Mouse (Mus musculus) CH12.LX (cell line): ENCODE data around the gene Gm21983. TPM values are rescaled to one million over a fixed set of nuclear protein-coding genes. Genes with fewer than 3 reads are reported as not detected.

Experiments
- DNase-seq: peaks from one replicate; pipeline ENCODE4 v3.0.0-alpha.2; 2013; ENCODE audit errors: extremely low read depth
- H3K27ac ChIP-seq: 2 replicates; pipeline ENCODE4 v1.5.1; 2012; ENCODE audit warnings: low read depth, mild to moderate bottlenecking, control low read depth, moderate library complexity; ENCODE audit not compliant: insufficient read depth
- H3K27me3 ChIP-seq: replicated peaks from 2 replicates; pipeline ENCODE3; 2012; ENCODE audit warnings: inconsistent platforms
- H3K36me3 ChIP-seq, 2 experiments: replicated peaks in 1 of 2; 2 replicates each; pipeline versions ENCODE3 to v1.6.1; 2012; ENCODE audit warnings: inconsistent platforms in 1 of 2, low read length in 1 of 2, mild to moderate bottlenecking in 1 of 2, mixed read lengths in 1 of 2, moderate library complexity in 1 of 2; ENCODE audit not compliant: control insufficient read depth in 1 of 2, insufficient read depth in 1 of 2
- H3K4me1 ChIP-seq, 2 experiments: 2 replicates each; pipeline ENCODE4 v1.6.1; 2012; ENCODE audit warnings: inconsistent platforms in 1 of 2, moderate library complexity in 1 of 2; ENCODE audit not compliant: insufficient read depth in 2 of 2, control insufficient read depth in 1 of 2
- H3K4me2 ChIP-seq: 2 replicates; pipeline ENCODE4 v1.6.1; 2012; ENCODE audit warnings: low read depth, mild to moderate bottlenecking, control low read depth; ENCODE audit not compliant: poor library complexity, insufficient read depth, severe bottlenecking
- H3K4me3 ChIP-seq, 3 experiments: fragments of 150-350 bp in 1 of 3; sonication (generic) in 1 of 3; replicated peaks in 1 of 3; 2 replicates each; pipeline versions ENCODE3 to v1.5.1; 2011 to 2012; ENCODE audit warnings: low read depth in 2 of 3, low read length in 2 of 3, mild to moderate bottlenecking in 2 of 3, moderate library complexity in 2 of 3, control low read depth in 1 of 3, improper control_type of control experiment in 1 of 3, inconsistent platforms in 1 of 3, mixed read lengths in 1 of 3; ENCODE audit not compliant: poor library complexity in 1 of 3
- H3K79me2 ChIP-seq: replicated peaks from 2 replicates; pipeline ENCODE4 v1.6.1; 2012; ENCODE audit warnings: mild to moderate bottlenecking, moderate library complexity; ENCODE audit not compliant: control insufficient read depth, poor library complexity, insufficient read depth, severe bottlenecking; ENCODE audit errors: extremely low read depth
- H3K9ac ChIP-seq: 2 replicates; pipeline ENCODE4 v1.6.1; 2012; ENCODE audit warnings: low read depth, mild to moderate bottlenecking, control low read depth, moderate library complexity; ENCODE audit not compliant: insufficient read depth
- H3K9me3 ChIP-seq: replicated peaks from 2 replicates; pipeline ENCODE3; 2012; ENCODE audit warnings: low read length, inconsistent platforms, mixed read lengths
- CHD2 ChIP-seq: IDR thresholded peaks from 2 replicates; pipeline ENCODE4 v1.6.1; 2011; ENCODE audit warnings: low read length, improper control_type of control experiment
- E2F4 ChIP-seq: IDR thresholded peaks from 2 replicates; pipeline ENCODE4 v1.6.1; 2011; ENCODE audit warnings: low read depth, low read length, improper control_type of control experiment; ENCODE audit not compliant: insufficient replicate concordance
- ELF1 ChIP-seq: IDR thresholded peaks from 2 replicates; pipeline ENCODE4 v1.6.1; 2014; ENCODE audit warnings: low read depth, mild to moderate bottlenecking, inconsistent platforms, low read length, improper control_type of control experiment
- EP300 ChIP-seq: IDR thresholded peaks from 2 replicates; pipeline ENCODE4 v1.6.1; 2011; ENCODE audit warnings: low read length, improper control_type of control experiment
- ETS1 ChIP-seq: conservative IDR thresholded peaks from 2 replicates; pipeline ENCODE4 v1.6.1; 2012; ENCODE audit warnings: low read depth, mild to moderate bottlenecking, inconsistent platforms, low read length, improper control_type of control experiment, moderate library complexity
- GABPA ChIP-seq: IDR thresholded peaks from 2 replicates; pipeline ENCODE4 v1.6.1; 2012; ENCODE audit warnings: low read depth, low read length, improper control_type of control experiment, inconsistent platforms; ENCODE audit not compliant: insufficient replicate concordance
- JUN ChIP-seq: IDR thresholded peaks from 2 replicates; pipeline ENCODE4 v1.6.1; 2011; ENCODE audit warnings: low read depth, mild to moderate bottlenecking, low read length, improper control_type of control experiment, moderate library complexity; ENCODE audit not compliant: insufficient read depth
- KAT2A ChIP-seq: IDR thresholded peaks from 2 replicates; pipeline ENCODE4 v1.6.1; 2012; ENCODE audit warnings: low read length, improper control_type of control experiment, inconsistent platforms; ENCODE audit not compliant: insufficient replicate concordance
- MEF2A ChIP-seq: IDR thresholded peaks from 2 replicates; pipeline ENCODE4 v1.6.1; 2014; ENCODE audit warnings: low read depth, mild to moderate bottlenecking, inconsistent platforms, low read length, improper control_type of control experiment, borderline replicate concordance
- POLR2AphosphoS2 ChIP-seq: IDR thresholded peaks from 2 replicates; pipeline ENCODE4 v1.6.1; 2011; ENCODE audit warnings: low read depth, low read length, improper control_type of control experiment
- RAD21 ChIP-seq: IDR thresholded peaks from 2 replicates; pipeline ENCODE4 v1.6.1; 2011; ENCODE audit warnings: low read depth, mild to moderate bottlenecking, low read length, improper control_type of control experiment, moderate library complexity
- SIN3A ChIP-seq: IDR thresholded peaks from 2 replicates; pipeline ENCODE4 v1.6.1; 2012; ENCODE audit warnings: low read length, improper control_type of control experiment, inconsistent platforms
- TBP ChIP-seq: conservative IDR thresholded peaks from 2 replicates; pipeline ENCODE4 v1.6.1; 2011; ENCODE audit warnings: low read depth, low read length, improper control_type of control experiment
- ZC3H11A ChIP-seq: IDR thresholded peaks from 2 replicates; pipeline ENCODE4 v1.6.1; 2012; ENCODE audit warnings: low read depth, mild to moderate bottlenecking, inconsistent platforms, low read length, improper control_type of control experiment
- ZKSCAN1 ChIP-seq: IDR thresholded peaks from 2 replicates; pipeline ENCODE4 v1.6.1; 2012; ENCODE audit warnings: low read depth, inconsistent platforms, low read length, improper control_type of control experiment, borderline replicate concordance
- ZMIZ1 ChIP-seq: IDR thresholded peaks from 2 replicates; pipeline ENCODE4 v1.6.1; 2012; ENCODE audit warnings: low read depth, mild to moderate bottlenecking, inconsistent platforms, low read length, improper control_type of control experiment
- dilution Hi-C: fragments of 300-500 bp; cut with MboI; formaldehyde crosslinking; loops from 2 replicates; pipeline ENCODE4 v1.14.3; 2020; ENCODE audit warnings: low sequenced_read_pairs; ENCODE audit not compliant: extremely low pct_unique_long_range_greater_than_20kb, extremely low pct_ligation_motif_present
- in situ Hi-C: fragments of 300-500 bp; cut with MboI; formaldehyde crosslinking; loops from 3 replicates; pipeline ENCODE4 v1.14.3; 2019; ENCODE audit warnings: low sequenced_read_pairs, low pct_ligation_motif_present, low pct_unique_long_range_greater_than_20kb, mixed read lengths
- polyA plus RNA-seq: library from polyadenylated mRNA; unstranded; fragments of >175 nt; gene quantifications from 2 replicates; pipeline ENCODE4 v1.2.1, GENCODE M21; 2012; ENCODE audit warnings: low read depth; ENCODE audit not compliant: insufficient read length
- total RNA-seq, 2 experiments: library from RNA; depleted of rRNA; stranded (reverse); fragments of 300-350 nt in 1 of 2; fragments of >200 nt in 1 of 2; gene quantifications; 2 replicates each; pipeline ENCODE4 v1.2.3; 2012 to 2014

The Gm21983 gene
- total and polyA plus RNA-seq, 3 experiments: 0.13 to 0.81 TPM; not detected in 1

DNA sequence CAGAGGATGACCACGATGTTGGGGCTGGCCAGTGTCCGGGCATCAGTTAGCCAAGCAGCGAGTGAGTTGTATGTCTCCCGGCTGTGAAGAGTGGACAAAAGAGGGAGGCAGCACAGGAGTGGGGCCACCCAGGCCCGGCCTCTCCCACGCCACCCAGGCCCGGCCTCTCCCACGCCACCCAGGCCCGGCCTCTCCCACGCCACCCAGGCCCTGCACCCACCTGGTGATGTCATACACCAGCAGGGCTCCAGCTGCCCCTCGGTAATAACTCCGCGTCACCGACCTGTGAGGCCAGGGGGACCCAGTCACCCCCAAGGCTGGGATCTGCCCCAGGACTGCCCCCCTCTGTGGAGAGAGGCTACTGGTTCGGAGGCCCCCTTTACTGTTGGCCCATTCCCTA is 6.4 kb downstream of the Gm21983 start:
- no peak overlapping the region for H3K9ac ChIP-seq
- in situ Hi-C loops (no loop called here), dilution Hi-C loops (no loop called here)
- H3K9me3 ChIP-seq: no peaks in the 10 kb centered on the region
- H3K27ac ChIP-seq: no peak overlapping the region
- H3K4me3 ChIP-seq: no peak overlapping the region
- no peak overlapping the region for H3K4me2 ChIP-seq
- H3K36me3 ChIP-seq: peaks cover 51 to 64% of the 10 kb centered on the region in 2 experiments
- no peak for DNase-seq
- peaks cover 0 to 65% of the 10 kb centered on the region in 2 experiments; a peak in 2 of 4 replicates for H3K4me1 ChIP-seq
- TF ChIP-seq TBP (no peak), CHD2 (no peak), GABPA (no peak), ZKSCAN1 (no peak), EP300 (no peak), POLR2AphosphoS2 (no peak), RAD21 (no peak), KAT2A (no peak), JUN (no peak), ZMIZ1 (no peak), E2F4 (no peak), ZC3H11A (no peak), ETS1 (no peak)
- no peaks in the 10 kb centered on the region for H3K27me3 ChIP-seq
- H3K79me2 ChIP-seq: peaks cover 7% of the 10 kb centered on the region

GRCm38 (mm10) chr7:27170981-27171380 is 9.9 kb downstream of the Gm21983 start:
- Histone ChIP-seq H3K4me1 (peaks cover 18 to 82% of the 10 kb centered on the region in 2 experiments), H3K27me3 (no peaks in the 10 kb centered on the region), H3K4me2 (no peak overlapping the region), H3K9me3 (no peaks in the 10 kb centered on the region), H3K9ac (no peak overlapping the region), H3K36me3 (peaks cover 50 to 71% of the 10 kb centered on the region in 2 experiments), H3K27ac (no peak overlapping the region; the same call in 1 of the 2 replicates), H3K4me3 (no peak overlapping the region), H3K79me2 (no peaks in the 10 kb centered on the region)
- DNase-seq: no peak
- in situ Hi-C loops: no loop called here
- TF ChIP-seq ELF1 (no peak), SIN3A (no peak), MEF2A (no peak)
- dilution Hi-C loops: no loop called here
